Mouse (Mus musculus) cerebellum, adult 2 months (tissue): ENCODE measurements around the gene Vcam1. TPM values are rescaled to one million over a fixed set of nuclear protein-coding genes. Genes with fewer than 3 reads are reported as not detected.
A peak's percentile ranks its signal among the peaks of the same experiment; 100 is the strongest.

Source experiments
- DNase-seq, 2 experiments: peaks; one replicate each; pipeline ENCODE4 v3.0.0; 2021
- H3K27ac ChIP-seq: fragments of 200-500 bp; 2 replicates; pipeline ENCODE4 v1.5.1; 2012; ENCODE audit warnings: low read length, control low read depth, inconsistent platforms; ENCODE audit not compliant: insufficient read depth
- H3K27me3 ChIP-seq: fragments of 200-500 bp; 2 replicates; pipeline ENCODE4 v1.6.1; 2012; ENCODE audit warnings: inconsistent platforms, mild to moderate bottlenecking, low read length, moderate library complexity; ENCODE audit not compliant: control insufficient read depth, insufficient read depth
- H3K4me1 ChIP-seq: fragments of 200-500 bp; 2 replicates; pipeline ENCODE4 v1.6.1; 2011; ENCODE audit warnings: low read length; ENCODE audit not compliant: control insufficient read depth, insufficient read depth
- H3K4me3 ChIP-seq: fragments of 200-500 bp; replicated peaks from 2 replicates; pipeline ENCODE3; 2011; ENCODE audit warnings: mild to moderate bottlenecking, low read depth, low read length, control low read depth; ENCODE audit not compliant: insufficient read depth
- CTCF ChIP-seq: fragments of 200-500 bp; IDR thresholded peaks from 2 replicates; pipeline ENCODE4 v1.5.1; 2011; ENCODE audit warnings: low read depth, mild to moderate bottlenecking, control low read depth, low read length, moderate library complexity, borderline replicate concordance; ENCODE audit not compliant: insufficient read depth
- POLR2A ChIP-seq: fragments of 200-500 bp; IDR thresholded peaks from 2 replicates; pipeline ENCODE4 v1.6.1; 2011; ENCODE audit warnings: low read length, control low read depth, borderline replicate concordance; ENCODE audit not compliant: insufficient read depth
- WGBS: fragments of 180-500 bp; shearing (Covaris S2); methylation state at CpG from one replicate; pipeline ENCODE4 v1.1.7; 2018; 5-methylcytosine and 5-hydroxymethylcytosine counted together
- polyA plus RNA-seq: library from polyadenylated mRNA; depleted of rRNA; stranded (reverse); fragments of >200 nt; gene quantifications from 2 replicates; pipeline ENCODE4 v1.2.3, GENCODE M21; 2012

Gene Vcam1
- polyA plus RNA-seq, 1 experiment: 9.3 TPM

DNA sequence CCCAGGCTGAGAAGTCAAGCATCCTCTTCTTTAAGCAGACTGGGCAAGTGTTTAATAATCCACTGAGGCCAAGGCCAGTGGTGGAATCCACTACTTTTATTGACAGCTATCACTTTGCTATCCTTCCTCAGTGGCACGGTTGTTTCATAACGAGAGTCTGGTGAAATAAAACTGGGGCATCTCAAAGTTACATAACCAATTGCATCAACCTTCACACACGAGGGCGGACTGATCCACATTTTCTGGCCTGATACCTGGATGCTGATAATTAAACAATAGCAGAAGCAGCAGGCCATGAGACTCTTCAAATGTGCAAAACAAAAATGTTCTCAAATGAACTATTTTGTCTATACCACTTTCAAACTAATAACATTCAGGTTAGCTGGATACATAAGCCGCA lies 29.9 kb upstream of the Vcam1 start:
- Histone ChIP-seq H3K27me3 (no peaks in the 10 kb centered on the region), H3K4me3 (no peak overlapping the region), H3K27ac (no peak overlapping the region), H3K4me1 (no peaks in the 10 kb centered on the region)
- WGBS: 95% methylated on average over 5 of the region's 5 CpGs
- TF ChIP-seq POLR2A (no peak), CTCF (no peak)
- DNase-seq: peak in 1 of 2 experiments; percentile 6

GRCm38 (mm10) chr3:116157447-116157990 lies 28.0 kb upstream of the Vcam1 start:
- TF ChIP-seq POLR2A: no peak
- no peak for TF ChIP-seq CTCF
- 50% methylated on average over 13 of the region's 13 CpGs for WGBS
- no peaks in the 10 kb centered on the region for H3K27me3 ChIP-seq
- no peak overlapping the region for H3K4me3 ChIP-seq
- no peak for DNase-seq
- H3K27ac ChIP-seq: no peak overlapping the region
- no peaks in the 10 kb centered on the region for H3K4me1 ChIP-seq

GRCm38 (mm10) chr3:116150056-116150632 lies 20.7 kb upstream of the Vcam1 start:
- H3K27ac ChIP-seq: no peak overlapping the region
- H3K27me3 ChIP-seq: no peaks in the 10 kb centered on the region
- 68% methylated on average over 13 of the region's 13 CpGs for WGBS
- no peak for DNase-seq
- TF ChIP-seq CTCF (no peak), POLR2A (no peak)
- H3K4me1 ChIP-seq: no peaks in the 10 kb centered on the region
- H3K4me3 ChIP-seq: no peak overlapping the region

- Histone ChIP-seq H3K27me3 (no peaks in the 10 kb centered on the region), H3K4me3 (no peak overlapping the region), H3K4me1 (no peaks in the 10 kb centered on the region), H3K27ac (no peak overlapping the region)
- WGBS: 54% methylated on average over 4 of the region's 4 CpGs
- DNase-seq: no peak
- TF ChIP-seq CTCF (no peak), POLR2A (no peak)
These were observed 19.6 kb upstream of the Vcam1 start for GRCm38 (mm10) chr3:116149096-116149495.

GRCm38 (mm10) chr3:116148676-116149075 lies 19.2 kb upstream of the Vcam1 start:
- Histone ChIP-seq H3K27me3 (no peaks in the 10 kb centered on the region), H3K27ac (no peak overlapping the region), H3K4me1 (no peaks in the 10 kb centered on the region), H3K4me3 (no peak overlapping the region)
- WGBS: 73% methylated on average over 9 of the region's 9 CpGs
- DNase-seq: no peak
- no peak for TF ChIP-seq CTCF
- no peak for TF ChIP-seq POLR2A

GRCm38 (mm10) chr3:116141226-116141625 lies 11.7 kb upstream of the Vcam1 start:
- H3K27me3 ChIP-seq: no peaks in the 10 kb centered on the region
- no peak for TF ChIP-seq POLR2A
- TF ChIP-seq CTCF: no peak
- no peak overlapping the region for H3K27ac ChIP-seq
- WGBS: 96% methylated on average over 3 of the region's 3 CpGs
- H3K4me3 ChIP-seq: no peak overlapping the region
- no peaks in the 10 kb centered on the region for H3K4me1 ChIP-seq
- DNase-seq: no peak

DNA sequence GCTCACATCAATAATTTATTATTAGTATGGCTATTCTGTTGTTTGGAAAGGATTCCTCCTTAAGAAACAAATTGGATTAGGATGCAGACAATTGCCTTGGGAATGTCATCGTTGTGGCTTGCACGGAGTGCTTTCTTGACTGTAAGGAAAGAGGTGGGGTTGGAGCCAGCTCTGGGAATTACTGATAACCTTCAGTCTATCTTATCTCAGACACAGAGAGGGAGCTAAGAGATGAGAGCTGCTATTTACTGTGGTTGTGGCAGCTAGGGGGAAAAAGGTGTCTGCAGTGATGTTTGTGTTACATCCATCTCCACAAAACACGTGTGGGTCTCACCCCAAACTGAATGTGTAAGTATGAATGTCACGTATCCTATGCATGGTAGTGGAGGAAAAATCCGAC lies 9.5 kb upstream of the Vcam1 start:
- no peaks in the 10 kb centered on the region for H3K27me3 ChIP-seq
- H3K4me1 ChIP-seq: no peaks in the 10 kb centered on the region
- WGBS: 83% methylated on average over 5 of the region's 5 CpGs
- no peak overlapping the region for H3K27ac ChIP-seq
- TF ChIP-seq CTCF (no peak), POLR2A (no peak)
- H3K4me3 ChIP-seq: no peak overlapping the region
- no peak for DNase-seq

DNA sequence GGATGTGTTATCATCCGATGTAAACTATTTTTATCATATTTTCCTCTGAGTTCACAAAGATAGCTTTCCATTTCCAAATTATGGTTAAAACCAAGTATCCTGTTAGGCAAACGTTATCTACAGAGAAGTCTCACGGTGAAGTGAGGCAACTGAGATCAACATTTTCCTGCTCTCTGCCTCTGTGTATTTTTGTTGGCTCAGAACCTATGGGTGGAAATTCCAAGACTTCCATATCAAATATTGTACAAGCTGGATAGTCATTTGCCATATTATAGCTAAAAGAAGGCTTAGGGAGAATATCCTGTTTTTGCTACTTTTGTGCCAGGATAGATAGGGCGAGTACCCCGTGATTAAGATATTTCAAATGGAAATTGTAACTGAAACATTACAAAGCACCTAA lies 8.6 kb upstream of the Vcam1 start:
- DNase-seq: no peak
- WGBS: 87% methylated on average over 5 of the region's 5 CpGs
- TF ChIP-seq CTCF (no peak), POLR2A (no peak)
- H3K4me1 ChIP-seq: no peaks in the 10 kb centered on the region
- no peak overlapping the region for H3K27ac ChIP-seq
- no peaks in the 10 kb centered on the region for H3K27me3 ChIP-seq
- no peak overlapping the region for H3K4me3 ChIP-seq

DNA sequence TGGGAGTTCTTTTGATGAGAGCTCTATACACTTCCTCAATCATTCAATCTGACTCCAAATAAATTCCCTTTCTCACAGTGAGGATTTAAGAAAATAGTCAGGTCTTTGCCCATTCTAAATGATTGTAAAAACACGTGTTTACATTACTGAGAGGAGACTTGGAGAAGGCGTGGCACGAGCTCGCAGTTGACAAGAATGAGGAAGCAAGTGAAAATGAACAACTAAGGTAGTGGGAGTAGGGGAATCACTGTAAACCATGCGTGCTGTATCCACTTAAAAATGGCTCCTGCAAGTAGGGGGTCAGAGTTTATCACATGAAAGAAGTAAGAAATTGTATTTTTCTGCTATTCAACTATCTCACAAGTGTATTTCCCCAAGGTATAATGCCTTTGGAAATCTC lies 3.9 kb upstream of the Vcam1 start:
- Histone ChIP-seq H3K4me3 (no peak overlapping the region), H3K4me1 (no peaks in the 10 kb centered on the region), H3K27me3 (peaks cover 2% of the 10 kb centered on the region; the same call in 1 of the 2 replicates), H3K27ac (no peak overlapping the region)
- no peak for TF ChIP-seq CTCF
- no peak for TF ChIP-seq POLR2A
- WGBS: 87% methylated on average over 5 of the region's 5 CpGs
- no peak for DNase-seq
